In genomic region chr1:98350095-98350549, GRCm38 (mm10) we compare ENCODE assay signal across 8 mouse cellular contexts.
A peak's percentile ranks its signal among the peaks of the same experiment; 100 is the strongest.
DNase-seq lines count a peak whose midpoint lies in the region; ATAC-seq lines count a peak whose summit lies in the region.

No protein-coding gene starts in this region.

- no peak overlapping the region for H3K27ac ChIP-seq in hindbrain, embryonic 14.5 days

- ATAC-seq in frontal cortex, adult (ENCODE audit: low TSS enrichment), result peak; percentile 89
- peak; percentile 79 for ATAC-seq in hindbrain, embryonic 14.5 days (ENCODE audit: low FRiP score)

- H3K4me1 ChIP-seq in hindbrain, embryonic 14.5 days (replicated peaks; ENCODE audit: control insufficient read depth, insufficient read depth, low read length), result no peaks in the 10 kb centered on the region

- no peak for DNase-seq in frontal cortex, postnatal 14 days (ENCODE audit: low spot score in 2 of 2)
- peak; percentile 29 for DNase-seq in ovary, postnatal 14 days (ENCODE audit: low spot score)
- DNase-seq in ovary, adult 18-20 months (ENCODE audit: low spot score), result no peak
- DNase-seq in hindbrain, embryonic 14.5 days (ENCODE audit: low spot score), result peak; percentile 88
- peak; percentile 54 for DNase-seq in mesoderm, embryonic 11.5 days (ENCODE audit: low read depth, low spot score)
- DNase-seq in thymus, adult 18-20 months, result no peak
- DNase-seq in kidney, postnatal 4 days, result no peak

- no peaks in the 10 kb centered on the region for H3K27me3 ChIP-seq in hindbrain, embryonic 14.5 days (ENCODE audit: control insufficient read depth, insufficient read depth, low read length)

- no peak overlapping the region for H3K9ac ChIP-seq in hindbrain, embryonic 14.5 days

- 19% methylated on average over 4 of the region's 4 CpGs for WGBS in hindbrain, embryonic 14.5 days

- H3K4me3 ChIP-seq in hindbrain, embryonic 14.5 days (replicated peaks; ENCODE audit: low read length), result no peak overlapping the region

- H3K4me2 ChIP-seq in hindbrain, embryonic 14.5 days (replicated peaks), result no peak overlapping the region

- no peaks in the 10 kb centered on the region for H3K9me3 ChIP-seq in hindbrain, embryonic 14.5 days (ENCODE audit: control insufficient read depth, low read length)

- no peaks in the 10 kb centered on the region for H3K36me3 ChIP-seq in hindbrain, embryonic 14.5 days (replicated peaks; ENCODE audit: control insufficient read depth, insufficient read depth)

Comparison
In these comparisons a context has a peak if more than half of its experiments do, and no peak if none do; other contexts are left out.
1. DNase-seq: peak in ovary, postnatal 14 days (single experiment), hindbrain, embryonic 14.5 days (single experiment) and mesoderm, embryonic 11.5 days (single experiment); none in frontal cortex, postnatal 14 days (0 of 2), ovary, adult 18-20 months (single experiment), thymus, adult 18-20 months (0 of 2) and kidney, postnatal 4 days (0 of 2).